Mouse (Mus musculus) kidney, adult 2 months (tissue): ENCODE results near the gene Nelfe.

ENCODE experiments used
- CTCF ChIP-seq: fragments of 200-500 bp; conservative IDR thresholded peaks from 2 replicates; pipeline ENCODE4 v1.5.1; 2011; ENCODE audit warnings: low read depth, mild to moderate bottlenecking, control low read depth, low read length, moderate library complexity, mixed read lengths; ENCODE audit not compliant: insufficient read depth, insufficient read length
- POLR2A ChIP-seq: fragments of 200-500 bp; IDR thresholded peaks from one replicate; pipeline ENCODE4 v1.6.1; 2011; ENCODE audit warnings: low read depth, low read length, control low read depth

DNA sequence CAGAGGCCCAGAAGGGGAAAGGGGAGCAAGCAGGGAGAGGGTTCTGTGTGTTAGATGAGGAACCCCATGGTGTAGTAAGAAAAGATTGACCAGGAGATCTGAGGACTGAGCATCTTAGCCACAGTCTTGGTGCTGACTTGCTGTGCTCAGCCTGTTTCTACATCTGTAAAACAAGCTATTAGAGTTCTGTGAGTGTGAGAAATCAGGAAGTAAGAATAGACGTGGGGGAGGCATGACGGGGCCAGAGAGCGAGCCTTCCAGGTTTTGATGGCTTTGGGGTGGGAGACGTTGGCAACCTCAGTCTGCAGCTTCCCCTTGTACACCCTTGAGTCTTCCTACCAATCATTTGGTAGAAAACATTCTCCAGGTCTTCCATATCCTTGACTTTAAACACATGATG lies 8.5 kb downstream of the Nelfe start:
- TF ChIP-seq POLR2A (no peak), CTCF (no peak)
